14 mouse cellular contexts compared by ENCODE assay signal in genomic region chr10:59741448-59741847, GRCm38 (mm10). TPM values are rescaled to one million over a fixed set of nuclear protein-coding genes. Genes with fewer than 3 reads are reported as not detected.
DNase-seq lines count a peak whose midpoint lies in the region; ATAC-seq lines count a peak whose summit lies in the region.
"Had no signal": no experiment of that assay in that cellular context is flagged by ENCODE, and none has a peak within 500 bp of the region (broad histone marks: within the 10 kb centered on the region; RNA-seq: fewer than 3 reads in every experiment).

No protein-coding gene starts in this region.

- intact Hi-C loops in left cerebral cortex, postnatal 36 days (cut with DNase I): no loop called here

- peak; percentile 92 for ATAC-seq in kidney, embryonic 16.5 days (ENCODE audit: low FRiP score, low TSS enrichment)
- ATAC-seq in forebrain, embryonic 11.5 days (replicated peaks; ENCODE audit: low FRiP score): no peak
- ATAC-seq: inflammation-experienced regulatory T-cells, adult 6 months had no signal

- DNase-seq in kidney, adult 9 months: no peak
- DNase-seq in adrenal gland, postnatal 10 days: peak; percentile 33
- DNase-seq in kidney, postnatal 10 days: peak; percentile 32
- DNase-seq in lung, postnatal 4 days: peak; percentile 29 to 59
- no peak for DNase-seq in left cerebral cortex, postnatal 36 days (ENCODE audit: low spot score in 2 of 2)
- DNase-seq in forebrain, embryonic 11.5 days (ENCODE audit: low spot score): no peak
- DNase-seq in gastrocnemius, postnatal 25 days: no peak
- DNase-seq: cerebellum, adult 11 months; gastrocnemius, postnatal 10 days had no signal

- no peak overlapping the region for H3K4me3 ChIP-seq in kidney, embryonic 16.5 days (ENCODE audit: low read length)
- H3K4me3 ChIP-seq in forebrain, embryonic 11.5 days (ENCODE audit: low read depth, low read length): no peak overlapping the region
- H3K4me3 ChIP-seq: embryonic facial prominence, embryonic 10.5 days; forebrain, embryonic 12.5 days had no signal

- no peaks in the 10 kb centered on the region for H3K9me3 ChIP-seq in kidney, embryonic 16.5 days (ENCODE audit: low read length)
- no peaks in the 10 kb centered on the region for H3K9me3 ChIP-seq in forebrain, embryonic 11.5 days (ENCODE audit: control insufficient read depth, low read length)
- H3K9me3 ChIP-seq: embryonic facial prominence, embryonic 10.5 days; forebrain, embryonic 12.5 days had no signal

- 20% methylated on average over 4 of the region's 4 CpGs for WGBS in kidney, embryonic 16.5 days
- 82% methylated on average over 4 of the region's 4 CpGs for WGBS in forebrain, embryonic 11.5 days

- 0 out of 2 replicates have a peak, but pooled peaks cover 6% of the 10 kb centered on the region for H3K4me1 ChIP-seq in kidney, embryonic 16.5 days (ENCODE audit: insufficient read depth, low read length)
- H3K4me1 ChIP-seq in forebrain, embryonic 11.5 days (replicated peaks; ENCODE audit: control insufficient read depth, insufficient read depth, low read length): 0 out of 2 replicates have a peak, but pooled peaks cover 3% of the 10 kb centered on the region
- H3K4me1 ChIP-seq: embryonic facial prominence, embryonic 10.5 days; forebrain, embryonic 12.5 days had no signal

- no peak overlapping the region for H3K9ac ChIP-seq in kidney, embryonic 16.5 days (replicated peaks; ENCODE audit: low read length)
- H3K9ac ChIP-seq in forebrain, embryonic 11.5 days (ENCODE audit: low read length): no peak overlapping the region
- H3K9ac ChIP-seq: forebrain, embryonic 12.5 days; liver, embryonic 14.5 days had no signal

- H3K27ac ChIP-seq in kidney, embryonic 16.5 days (ENCODE audit: low read length): no peak overlapping the region
- H3K27ac ChIP-seq in forebrain, embryonic 11.5 days (ENCODE audit: low read depth, low read length): no peak overlapping the region
- H3K27ac ChIP-seq: embryonic facial prominence, embryonic 10.5 days; forebrain, embryonic 12.5 days; liver, embryonic 14.5 days had no signal

- no peaks in the 10 kb centered on the region for H3K27me3 ChIP-seq in kidney, embryonic 16.5 days (ENCODE audit: insufficient read depth, low read length)
- H3K27me3 ChIP-seq in forebrain, embryonic 11.5 days (ENCODE audit: control insufficient read depth, insufficient read depth, low read length): no peaks in the 10 kb centered on the region
- H3K27me3 ChIP-seq: forebrain, embryonic 12.5 days had no signal

- H3K4me2 ChIP-seq in kidney, embryonic 16.5 days (replicated peaks; ENCODE audit: low read depth, low read length): no peak overlapping the region
- H3K4me2 ChIP-seq in forebrain, embryonic 11.5 days (ENCODE audit: low read depth, low read length, severe bottlenecking): no peak overlapping the region
- H3K4me2 ChIP-seq: forebrain, embryonic 12.5 days had no signal

- H3K36me3 ChIP-seq in kidney, embryonic 16.5 days (ENCODE audit: insufficient read depth, low read length): peaks cover 16% of the 10 kb centered on the region
- H3K36me3 ChIP-seq in forebrain, embryonic 11.5 days (ENCODE audit: control insufficient read depth, insufficient read depth, low read length): no peaks in the 10 kb centered on the region; the same call in 1 of the 2 replicates

RNA-seq across cellular contexts. Expression of gene Micu1, which starts 39.2 kb away (rescaled TPM):
- 86.2 and 93.0 TPM in 2 replicates for polyA plus RNA-seq in kidney, embryonic 16.5 days (2015; fragmentation: Nextera tagmentation; extraction: Ambion mirVana)
- 10 to 100 TPM; 56.1 to 67.3 TPM for total RNA-seq in adrenal gland, postnatal 10 days (2021)
- 10 to 100 TPM; 87.9 to 94.2 TPM for total RNA-seq in left cerebral cortex, postnatal 36 days (2021)
- polyA plus RNA-seq in forebrain, embryonic 11.5 days (2014; fragmentation: Nextera tagmentation; extraction: Ambion mirVana): 65.0 and 69.3 TPM in 2 replicates
- total RNA-seq in gastrocnemius, postnatal 25 days (2021): 10 to 100 TPM; 48.7 to 53.6 TPM

Comparison
In these comparisons a context has a peak if more than half of its experiments do, and no peak if none do; other contexts are left out.
1. DNase-seq: peak in adrenal gland, postnatal 10 days (single experiment), kidney, postnatal 10 days (single experiment) and lung, postnatal 4 days (2 of 2); none in kidney, adult 9 months (single experiment), left cerebral cortex, postnatal 36 days (0 of 2), forebrain, embryonic 11.5 days (single experiment) and gastrocnemius, postnatal 25 days (single experiment).